Comparison of ENCODE assay signal across 9 mouse cellular contexts in genomic region chr5:52516072-52516476, GRCm38 (mm10). TPM values are rescaled to one million over a fixed set of nuclear protein-coding genes. Genes with fewer than 3 reads are reported as not detected.
DNase-seq lines count a peak whose midpoint lies in the region; ATAC-seq and TF ChIP-seq lines count a peak whose summit lies in the region.
"Had no signal": no experiment of that assay in that cellular context is flagged by ENCODE, and none has a peak within 500 bp of the region (broad histone marks: within the 10 kb centered on the region; RNA-seq: fewer than 3 reads in every experiment).

No protein-coding gene starts in this region.

- H3K27ac ChIP-seq in cortical plate, adult 2 months (ENCODE audit: insufficient read depth, low read length), result no peak overlapping the region
- H3K27ac ChIP-seq in hindbrain, embryonic 12.5 days, result no peak overlapping the region
- no peak overlapping the region for H3K27ac ChIP-seq in liver, embryonic 12.5 days
- H3K27ac ChIP-seq: liver, embryonic 15.5 days had no signal

- H3K9ac ChIP-seq in hindbrain, embryonic 12.5 days, result peak overlapping the region; percentile 38; the same call in 1 of the 2 replicates
- no peak overlapping the region for H3K9ac ChIP-seq in liver, embryonic 12.5 days
- H3K9ac ChIP-seq: liver, embryonic 15.5 days had no signal

- peak overlapping the region; percentile 3; the same call in 1 of the 2 replicates for H3K4me3 ChIP-seq in cortical plate, adult 2 months (ENCODE audit: insufficient read depth, low read length)
- H3K4me3 ChIP-seq in hindbrain, embryonic 12.5 days, result peak overlapping the region; percentile 34
- no peak overlapping the region for H3K4me3 ChIP-seq in liver, embryonic 12.5 days
- H3K4me3 ChIP-seq: liver, embryonic 15.5 days had no signal

- H3K4me2 ChIP-seq in hindbrain, embryonic 12.5 days (replicated peaks), result peak overlapping the region; percentile 63
- H3K4me2 ChIP-seq in liver, embryonic 12.5 days, result peak overlapping the region; percentile 38

- WGBS in hindbrain, embryonic 12.5 days, result 20% methylated on average over 21 of the region's 21 CpGs
- WGBS in liver, embryonic 12.5 days (ENCODE audit: insufficient replicate concordance), result 22% methylated on average over 21 of the region's 21 CpGs

- peaks cover 1% of the 10 kb centered on the region; the same call in 1 of the 2 replicates for H3K4me1 ChIP-seq in cortical plate, adult 2 months (ENCODE audit: control insufficient read depth, insufficient read depth, low read length)
- H3K4me1 ChIP-seq in hindbrain, embryonic 12.5 days, result 0 out of 2 replicates have a peak, but pooled peaks cover 5% of the 10 kb centered on the region
- no peaks in the 10 kb centered on the region; the same call in 1 of the 2 replicates for H3K4me1 ChIP-seq in liver, embryonic 12.5 days

- no peaks in the 10 kb centered on the region for H3K36me3 ChIP-seq in hindbrain, embryonic 12.5 days
- no peaks in the 10 kb centered on the region for H3K36me3 ChIP-seq in liver, embryonic 12.5 days
- H3K36me3 ChIP-seq: liver, embryonic 15.5 days had no signal

- ATAC-seq in hindbrain, embryonic 12.5 days (ENCODE audit: low FRiP score), result peak; percentile 77
- ATAC-seq in liver, embryonic 12.5 days, result no peak
- no peak for ATAC-seq in inflammation-experienced regulatory T-cells, adult 6 months
- no peak for ATAC-seq in monocyte, adult 5-6 weeks (replicated peaks; ENCODE audit: insufficient number of reproducible peaks, low FRiP score, low TSS enrichment, poor library complexity, severe bottlenecking)

- H3K27me3 ChIP-seq in hindbrain, embryonic 12.5 days, result peaks cover 16% of the 10 kb centered on the region
- peaks cover 9% of the 10 kb centered on the region for H3K27me3 ChIP-seq in liver, embryonic 12.5 days (replicated peaks)

- no peaks in the 10 kb centered on the region for H3K9me3 ChIP-seq in hindbrain, embryonic 12.5 days (replicated peaks)
- 0 out of 2 replicates have a peak, but pooled peaks cover 9% of the 10 kb centered on the region for H3K9me3 ChIP-seq in liver, embryonic 12.5 days (replicated peaks)
- H3K9me3 ChIP-seq: liver, embryonic 15.5 days had no signal

- TF ChIP-seq CTCF in cortical plate, adult 2 months (IDR thresholded peaks at IDR 0.05; ENCODE audit: extremely low read depth, insufficient read depth, low read length), result no peak

- peak; percentile 21 to 23 for DNase-seq in left cerebral cortex, adult 9 months (ENCODE audit: low spot score in 2 of 2)
- no peak for DNase-seq in left cerebral cortex, adult 8-10 months (ENCODE audit: low spot score in 2 of 2)
- DNase-seq in right cerebral cortex, postnatal 14 days, result peak; percentile 31

- TF ChIP-seq POLR2A in cortical plate, adult 2 months (IDR thresholded peaks at IDR 0.05; ENCODE audit: extremely low read depth, insufficient read depth, low read length), result no peak

RNA-seq across cellular contexts. Expression of gene Ccdc149, which starts 44.8 kb away (rescaled TPM):
- total RNA-seq in left cerebral cortex, adult 8-10 months (2022), result 10 to 100 TPM; 68.4 to 77.6 (median 72.9) TPM
- 37.0 and 44.4 TPM in 2 replicates for polyA plus RNA-seq in cortical plate, adult 2 months (2012; rRNA removed)
- 5.1 and 6.1 TPM in 2 replicates for polyA plus RNA-seq in hindbrain, embryonic 12.5 days (2016; fragmentation: Nextera tagmentation; extraction: Ambion mirVana)
- 0.72 and 0.74 TPM in 2 replicates for polyA plus RNA-seq in liver, embryonic 12.5 days (2016; fragmentation: Nextera tagmentation; extraction: Ambion mirVana)
- not detected for polyA plus RNA-seq in inflammation-experienced regulatory T-cells, adult 6 months (2017; shearing (Covaris generic))
- not detected in 3 replicates for total RNA-seq in monocyte, adult 5-6 weeks (2017)

RNA-seq across cellular contexts. Expression of gene Lgi2, which starts 50.2 kb away (rescaled TPM):
- total RNA-seq in left cerebral cortex, adult 8-10 months (2022), result 10 to 100 TPM; 53.1 to 72.8 (median 58.0) TPM
- 25.6 and 26.1 TPM in 2 replicates for polyA plus RNA-seq in cortical plate, adult 2 months (2012; rRNA removed)
- polyA plus RNA-seq in hindbrain, embryonic 12.5 days (2016; fragmentation: Nextera tagmentation; extraction: Ambion mirVana), result 1.8 and 1.9 TPM in 2 replicates
- polyA plus RNA-seq in liver, embryonic 12.5 days (2016; fragmentation: Nextera tagmentation; extraction: Ambion mirVana), result 0.50 and 0.77 TPM in 2 replicates
- polyA plus RNA-seq in inflammation-experienced regulatory T-cells, adult 6 months (2017; shearing (Covaris generic)), result not detected
- 0.10 TPM in 1 of 3 replicates, not detected in the others for total RNA-seq in monocyte, adult 5-6 weeks (2017)

Comparison
In these comparisons a context has a peak if more than half of its experiments do, and no peak if none do; other contexts are left out.
1. DNase-seq: peak in left cerebral cortex, adult 9 months (2 of 2) and right cerebral cortex, postnatal 14 days (single experiment); none in left cerebral cortex, adult 8-10 months (0 of 2).